Mouse (Mus musculus) testis, adult 2 months (tissue): Measurements from ENCODE around the gene Hus1b.

Experiments used
- CTCF ChIP-seq: fragments of 200-500 bp; IDR thresholded peaks from 2 replicates; pipeline ENCODE4 v1.5.1; 2012; ENCODE audit warnings: low read depth, mild to moderate bottlenecking, inconsistent platforms, low read length, moderate library complexity; ENCODE audit not compliant: control insufficient read depth, insufficient read depth, insufficient replicate concordance
- POLR2A ChIP-seq: fragments of 200-500 bp; IDR thresholded peaks from 2 replicates; pipeline ENCODE4 v1.6.1; 2012; ENCODE audit warnings: low read depth, mild to moderate bottlenecking, inconsistent platforms, low read length, moderate library complexity; ENCODE audit not compliant: control insufficient read depth

DNA sequence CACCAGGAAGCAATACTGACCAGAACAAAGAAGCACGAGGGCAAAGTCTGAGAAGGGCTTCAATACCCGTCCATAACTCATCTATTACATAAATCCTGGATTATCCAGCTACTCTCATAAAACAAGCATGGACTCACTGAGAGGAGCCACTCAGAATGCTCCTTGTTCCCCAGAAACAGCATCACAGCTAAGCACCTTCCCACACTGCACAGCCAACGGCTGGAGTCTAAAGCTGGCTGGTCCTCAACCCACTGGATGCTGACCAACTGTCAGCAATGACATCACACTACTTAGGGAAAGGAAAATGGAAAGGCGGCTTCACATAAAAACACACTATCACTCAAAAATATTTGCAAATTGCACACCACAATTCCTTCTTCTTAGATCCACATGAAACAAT, 20.8 kb upstream of the Hus1b start:
- TF ChIP-seq POLR2A: no peak
- no peak for TF ChIP-seq CTCF
